9 mouse cellular contexts compared by ENCODE assay signal in the genomic region with DNA sequence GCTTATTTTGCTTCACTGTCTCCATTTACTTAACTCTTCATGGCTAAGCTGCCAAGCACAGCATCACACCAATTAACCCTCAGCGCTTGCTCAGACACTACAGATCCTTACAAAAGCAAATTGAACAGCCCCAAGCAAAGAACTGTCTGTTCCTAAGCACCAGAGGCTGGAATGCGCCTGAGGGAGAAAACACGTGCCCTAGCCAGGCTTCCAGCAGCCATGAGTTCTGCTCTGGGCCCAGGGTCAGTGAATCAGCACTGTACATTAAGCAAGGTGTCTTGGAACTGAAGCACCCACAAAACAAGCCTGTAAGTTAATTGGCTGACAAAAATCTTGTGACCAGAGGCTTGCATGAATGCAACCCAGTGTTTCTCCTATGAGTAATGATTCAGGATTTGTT. TPM values are rescaled to one million over a fixed set of nuclear protein-coding genes. Genes with fewer than 3 reads are reported as not detected.
DNase-seq lines count a peak whose midpoint lies in the region; ATAC-seq and TF ChIP-seq lines count a peak whose summit lies in the region.
"Had no signal": no experiment of that assay in that cellular context is flagged by ENCODE, and none has a peak within 500 bp of the region (broad histone marks: within the 10 kb centered on the region; RNA-seq: fewer than 3 reads in every experiment).

No protein-coding gene starts in this region.

- H3K4me1 ChIP-seq in embryonic fibroblast, embryonic 13.5 days (ENCODE audit: control insufficient read depth, insufficient read depth, low read length): peaks cover 29% of the 10 kb centered on the region
- peaks cover 14% of the 10 kb centered on the region for H3K4me1 ChIP-seq in hindbrain, embryonic 13.5 days (replicated peaks)
- H3K4me1 ChIP-seq in neural tube, embryonic 13.5 days (replicated peaks): peaks cover 23% of the 10 kb centered on the region

- H3K27ac ChIP-seq in embryonic fibroblast, embryonic 13.5 days (ENCODE audit: insufficient read depth, low read length): peak overlapping the region; percentile 83
- no peak overlapping the region for H3K27ac ChIP-seq in hindbrain, embryonic 13.5 days
- H3K27ac ChIP-seq in neural tube, embryonic 13.5 days (replicated peaks): no peak overlapping the region
- H3K27ac ChIP-seq: limb, embryonic 15.5 days had no signal

- peak; percentile 43; the same call in 1 of the 2 replicates for ATAC-seq in hindbrain, embryonic 13.5 days (ENCODE audit: low FRiP score)
- peak; percentile 28; the same call in 1 of the 2 replicates for ATAC-seq in neural tube, embryonic 13.5 days (ENCODE audit: low read depth)

- no peak overlapping the region for H3K9ac ChIP-seq in hindbrain, embryonic 13.5 days
- H3K9ac ChIP-seq in neural tube, embryonic 13.5 days: no peak overlapping the region
- H3K9ac ChIP-seq: limb, embryonic 15.5 days had no signal

- no peaks in the 10 kb centered on the region for H3K36me3 ChIP-seq in hindbrain, embryonic 13.5 days
- no peaks in the 10 kb centered on the region for H3K36me3 ChIP-seq in neural tube, embryonic 13.5 days
- H3K36me3 ChIP-seq: limb, embryonic 15.5 days had no signal

- peak; percentile 88 for DNase-seq in R1 (ENCODE audit: low read depth, low spot score)
- DNase-seq in c-Kit-positive CD71-positive TER-119-positive erythroid progenitor cells, embryonic 14.5 days (ENCODE audit: low spot score): no peak
- DNase-seq in gastrocnemius, adult 18-20 months (ENCODE audit: low spot score): no peak
- DNase-seq in left cerebral cortex, postnatal 25 days (ENCODE audit: low spot score in 2 of 2): no peak
- DNase-seq: cerebellum, postnatal 10 days had no signal

- WGBS in hindbrain, embryonic 13.5 days: 3% methylated on average over 3 of the region's 3 CpGs
- 8% methylated on average over 3 of the region's 3 CpGs for WGBS in neural tube, embryonic 13.5 days

- H3K4me2 ChIP-seq in hindbrain, embryonic 13.5 days: no peak overlapping the region
- no peak overlapping the region for H3K4me2 ChIP-seq in neural tube, embryonic 13.5 days
- H3K4me2 ChIP-seq: limb, embryonic 15.5 days had no signal

- H3K27me3 ChIP-seq in hindbrain, embryonic 13.5 days: peaks cover 12% of the 10 kb centered on the region; the same call in 1 of the 2 replicates
- H3K27me3 ChIP-seq in neural tube, embryonic 13.5 days: peaks cover 10% of the 10 kb centered on the region; the same call in 1 of the 2 replicates
- H3K27me3 ChIP-seq: limb, embryonic 15.5 days had no signal

- peak; percentile 22; the same call in 1 of the 2 replicates for TF ChIP-seq POLR2A in embryonic fibroblast, embryonic 13.5 days (IDR thresholded peaks at IDR 0.05; ENCODE audit: low read depth, low read length)

- TF ChIP-seq CTCF in embryonic fibroblast, embryonic 13.5 days (IDR thresholded peaks at IDR 0.05; ENCODE audit: borderline replicate concordance, insufficient read depth, low read length): no peak

- no peak overlapping the region for H3K4me3 ChIP-seq in embryonic fibroblast, embryonic 13.5 days (ENCODE audit: insufficient read depth, low read length)
- no peak overlapping the region for H3K4me3 ChIP-seq in hindbrain, embryonic 13.5 days
- H3K4me3 ChIP-seq in neural tube, embryonic 13.5 days: no peak overlapping the region
- H3K4me3 ChIP-seq: limb, embryonic 15.5 days had no signal

- no peaks in the 10 kb centered on the region for H3K9me3 ChIP-seq in hindbrain, embryonic 13.5 days
- H3K9me3 ChIP-seq in neural tube, embryonic 13.5 days: no peaks in the 10 kb centered on the region
- H3K9me3 ChIP-seq: limb, embryonic 15.5 days had no signal

- intact Hi-C loops in left cerebral cortex, postnatal 25 days (cut with DNase I): no loop called here

RNA-seq across cellular contexts. Expression of a gene that starts 18.5 kb away (rescaled TPM):
- polyA plus RNA-seq in embryonic fibroblast, embryonic 13.5 days (2011; ENCODE audit: insufficient read length, low read depth, missing spikeins): 3.0 and 4.2 TPM in 2 replicates
- polyA plus RNA-seq in hindbrain, embryonic 13.5 days (2015; fragmentation: Nextera tagmentation; extraction: Ambion mirVana): 0.53 and 0.70 TPM in 2 replicates
- polyA plus RNA-seq in neural tube, embryonic 13.5 days (2015; fragmentation: Nextera tagmentation; extraction: Ambion mirVana): 0.95 and 1.2 TPM in 2 replicates
- total RNA-seq in gastrocnemius, adult 18-20 months (2021): 10 to 100 TPM in 1 of 2 experiments, 1 to 10 TPM in 1; 6.2 to 11.1 TPM
- under 1 TPM; 0.30 to 0.62 TPM for total RNA-seq in left cerebral cortex, postnatal 25 days (2021)
